Mouse (Mus musculus): Measurements from ENCODE around the gene Syt3. TPM values are rescaled to one million over a fixed set of nuclear protein-coding genes. Genes with fewer than 3 reads are reported as not detected.

Gene Syt3
- polyA plus RNA-seq, 2 experiments = 3.3 to 4.6 TPM

GRCm38 (mm10) chr7:44373460-44373859, 10.4 kb upstream of the Syt3 start:
- peak; percentile 20; the same call in 1 of the 2 replicates for ATAC-seq (ENCODE audit: low FRiP score, low read depth)
- WGBS = 11% methylated on average over 7 of the region's 7 CpGs

GRCm38 (mm10) chr7:44373889-44374652, 9.8 kb upstream of the Syt3 start:
- Histone ChIP-seq H3K4me3 (replicated peaks; ENCODE audit: low read length) (peak overlapping the region; percentile 60), H3K9ac (ENCODE audit: low read depth, low read length, severe bottlenecking) (peak overlapping the region; percentile 66), H3K4me2 (replicated peaks; ENCODE audit: low read depth, low read length, severe bottlenecking) (peak overlapping the region; percentile 93), H3K36me3 (ENCODE audit: control insufficient read depth, insufficient read depth, low read length) (no peaks in the 10 kb centered on the region), H3K27ac (replicated peaks; ENCODE audit: low read depth, low read length) (peak overlapping the region; percentile 3; the same call in 1 of the 2 replicates), H3K9me3 (ENCODE audit: control insufficient read depth, low read length) (no peaks in the 10 kb centered on the region), H3K27me3 (ENCODE audit: control insufficient read depth, insufficient read depth, low read length) (no peaks in the 10 kb centered on the region), H3K4me1 (ENCODE audit: control insufficient read depth, insufficient read depth, low read length) (peaks cover 6% of the 10 kb centered on the region)
- 0% methylated on average over 19 of the region's 19 CpGs for WGBS
- peak; percentile 94 for DNase-seq (ENCODE audit: low spot score)
- peak; percentile 91 for ATAC-seq (ENCODE audit: low FRiP score, low read depth)
- no peak for TF ChIP-seq POLR2A (IDR thresholded peaks at IDR 0.05; ENCODE audit: borderline replicate concordance, extremely low read depth, insufficient read depth, insufficient read length)

More at GRCm38 (mm10) chr7:44373460-44373859, 10.4 kb upstream of the Syt3 start:
- H3K36me3 ChIP-seq (ENCODE audit: control insufficient read depth, insufficient read depth, low read length) = no peaks in the 10 kb centered on the region
- H3K4me1 ChIP-seq (ENCODE audit: control insufficient read depth, insufficient read depth, low read length) = peaks cover 6% of the 10 kb centered on the region
- no peaks in the 10 kb centered on the region for H3K9me3 ChIP-seq (ENCODE audit: control insufficient read depth, low read length)
- no peak for TF ChIP-seq POLR2A (IDR thresholded peaks at IDR 0.05; ENCODE audit: borderline replicate concordance, extremely low read depth, insufficient read depth, insufficient read length)
- no peaks in the 10 kb centered on the region for H3K27me3 ChIP-seq (ENCODE audit: control insufficient read depth, insufficient read depth, low read length)
- H3K9ac ChIP-seq (ENCODE audit: low read depth, low read length, severe bottlenecking) = peak overlapping the region; percentile 66; the same call in 1 of the 2 replicates
- 0 out of 2 replicates have a peak overlapping the region, but pooled peaks have one; percentile 33 for H3K27ac ChIP-seq (replicated peaks; ENCODE audit: low read depth, low read length)
- peak overlapping the region; percentile 93 for H3K4me2 ChIP-seq (replicated peaks; ENCODE audit: low read depth, low read length, severe bottlenecking)
- DNase-seq (ENCODE audit: low spot score) = no peak
- peak overlapping the region; percentile 60 for H3K4me3 ChIP-seq (replicated peaks; ENCODE audit: low read length)

- 3% methylated on average over 5 of the region's 5 CpGs for WGBS
- no peaks in the 10 kb centered on the region for H3K27me3 ChIP-seq (ENCODE audit: control insufficient read depth, insufficient read depth, low read length)
- no peaks in the 10 kb centered on the region for H3K36me3 ChIP-seq (ENCODE audit: control insufficient read depth, insufficient read depth, low read length)
- H3K27ac ChIP-seq (replicated peaks; ENCODE audit: low read depth, low read length) = no peak overlapping the region
- H3K9me3 ChIP-seq (ENCODE audit: control insufficient read depth, low read length) = no peaks in the 10 kb centered on the region
- no peak for DNase-seq (ENCODE audit: low spot score)
- no peak for ATAC-seq (ENCODE audit: low FRiP score, low read depth)
- TF ChIP-seq POLR2A (IDR thresholded peaks at IDR 0.05; ENCODE audit: borderline replicate concordance, extremely low read depth, insufficient read depth, insufficient read length) = no peak
- peak overlapping the region; percentile 93 for H3K4me2 ChIP-seq (replicated peaks; ENCODE audit: low read depth, low read length, severe bottlenecking)
- H3K4me3 ChIP-seq (replicated peaks; ENCODE audit: low read length) = peak overlapping the region; percentile 60
- peak overlapping the region; percentile 66 for H3K9ac ChIP-seq (ENCODE audit: low read depth, low read length, severe bottlenecking)
- peaks cover 6% of the 10 kb centered on the region for H3K4me1 ChIP-seq (ENCODE audit: control insufficient read depth, insufficient read depth, low read length)
Measured at GRCm38 (mm10) chr7:44374756-44375155, 9.1 kb upstream of the Syt3 start.

GRCm38 (mm10) chr7:44375207-44375606, 8.7 kb upstream of the Syt3 start:
- WGBS = 6% methylated on average over 10 of the region's 10 CpGs
- peak overlapping the region; percentile 93 for H3K4me2 ChIP-seq (replicated peaks; ENCODE audit: low read depth, low read length, severe bottlenecking)
- no peak overlapping the region; the same call in 1 of the 2 replicates for H3K9ac ChIP-seq (ENCODE audit: low read depth, low read length, severe bottlenecking)

GRCm38 (mm10) chr7:44375793-44376192, 8.1 kb upstream of the Syt3 start:
- H3K27ac ChIP-seq (replicated peaks; ENCODE audit: low read depth, low read length) = no peak overlapping the region
- no peak for TF ChIP-seq POLR2A (IDR thresholded peaks at IDR 0.05; ENCODE audit: borderline replicate concordance, extremely low read depth, insufficient read depth, insufficient read length)
- no peaks in the 10 kb centered on the region for H3K9me3 ChIP-seq (ENCODE audit: control insufficient read depth, low read length)
- DNase-seq (ENCODE audit: low spot score) (no peak), ATAC-seq (ENCODE audit: low FRiP score, low read depth) (no peak)
- peaks cover 6% of the 10 kb centered on the region for H3K4me1 ChIP-seq (ENCODE audit: control insufficient read depth, insufficient read depth, low read length)
- H3K4me3 ChIP-seq (replicated peaks; ENCODE audit: low read length) = no peak overlapping the region
- no peaks in the 10 kb centered on the region for H3K27me3 ChIP-seq (ENCODE audit: control insufficient read depth, insufficient read depth, low read length)
- no peaks in the 10 kb centered on the region for H3K36me3 ChIP-seq (ENCODE audit: control insufficient read depth, insufficient read depth, low read length)
- 74% methylated on average over 3 of the region's 3 CpGs for WGBS
- no peak overlapping the region for H3K9ac ChIP-seq (ENCODE audit: low read depth, low read length, severe bottlenecking)
- no peak overlapping the region for H3K4me2 ChIP-seq (replicated peaks; ENCODE audit: low read depth, low read length, severe bottlenecking)

More at GRCm38 (mm10) chr7:44375207-44375606, 8.7 kb upstream of the Syt3 start:
- Histone ChIP-seq H3K4me1 (ENCODE audit: control insufficient read depth, insufficient read depth, low read length) (peaks cover 6% of the 10 kb centered on the region), H3K9me3 (ENCODE audit: control insufficient read depth, low read length) (no peaks in the 10 kb centered on the region), H3K4me3 (replicated peaks; ENCODE audit: low read length) (peak overlapping the region; percentile 60), H3K36me3 (ENCODE audit: control insufficient read depth, insufficient read depth, low read length) (no peaks in the 10 kb centered on the region), H3K27ac (replicated peaks; ENCODE audit: low read depth, low read length) (no peak overlapping the region), H3K27me3 (ENCODE audit: control insufficient read depth, insufficient read depth, low read length) (no peaks in the 10 kb centered on the region)
- ATAC-seq (ENCODE audit: low FRiP score, low read depth) (no peak), DNase-seq (ENCODE audit: low spot score) (no peak)
- TF ChIP-seq POLR2A (IDR thresholded peaks at IDR 0.05; ENCODE audit: borderline replicate concordance, extremely low read depth, insufficient read depth, insufficient read length) = no peak

Data from limb, embryonic 14.5 days (tissue).